Mouse (Mus musculus) midbrain, postnatal 0 days (tissue): ENCODE measurements around the gene Prm2. TPM values are rescaled to one million over a fixed set of nuclear protein-coding genes. Genes with fewer than 3 reads are reported as not detected.

Experiments used
- ATAC-seq: fragments of 200-750 bp; cut with Nextera tagmentation; 2 replicates; pipeline ENCODE4 v1.8.0; 2017; ENCODE audit warnings: moderate number of reproducible peaks, mild to moderate bottlenecking, moderate TSS enrichment, moderate library complexity; ENCODE audit not compliant: low FRiP score
- DNase-seq: peaks from one replicate; pipeline ENCODE4 v3.0.0-alpha.2; 2015; ENCODE audit warnings: low spot score
- H3K27ac ChIP-seq: fragments of 300-500 bp; sonication (generic); 2 replicates; pipeline ENCODE4 v1.5.1; 2014; ENCODE audit warnings: low read depth, mild to moderate bottlenecking, low read length, mixed read lengths
- H3K27me3 ChIP-seq: fragments of 300-500 bp; sonication (generic); 2 replicates; pipeline ENCODE4 v1.6.1; 2014; ENCODE audit warnings: low read length, control low read depth, mixed read lengths; ENCODE audit not compliant: insufficient read depth
- H3K36me3 ChIP-seq: fragments of 300-500 bp; sonication (generic); 2 replicates; pipeline ENCODE4 v1.6.1; 2014; ENCODE audit warnings: low read length, control low read depth, mixed read lengths; ENCODE audit not compliant: insufficient read depth
- H3K4me1 ChIP-seq: fragments of 300-500 bp; sonication (generic); 2 replicates; pipeline ENCODE4 v1.6.1; 2014; ENCODE audit warnings: mild to moderate bottlenecking, control low read depth, antibody characterized with exemption, low read length, mixed read lengths; ENCODE audit not compliant: insufficient read depth
- H3K4me2 ChIP-seq: fragments of 300-500 bp; sonication (generic); 2 replicates; pipeline ENCODE4 v1.6.1; 2014; ENCODE audit warnings: low read depth, mild to moderate bottlenecking, low read length, mixed read lengths; ENCODE audit not compliant: poor library complexity, severe bottlenecking
- H3K4me3 ChIP-seq: fragments of 300-500 bp; sonication (generic); 2 replicates; pipeline ENCODE4 v1.5.1; 2014; ENCODE audit warnings: low read depth, mild to moderate bottlenecking, low read length, moderate library complexity
- H3K9ac ChIP-seq: fragments of 300-500 bp; sonication (generic); replicated peaks from 2 replicates; pipeline ENCODE4 v1.6.1; 2014; ENCODE audit warnings: mild to moderate bottlenecking, low read length, moderate library complexity, mixed read lengths; ENCODE audit not compliant: poor library complexity, severe bottlenecking
- H3K9me3 ChIP-seq: fragments of 300-500 bp; sonication (generic); 2 replicates; pipeline ENCODE4 v1.6.1; 2016; ENCODE audit warnings: low read length, control low read depth
- CTCF ChIP-seq: IDR thresholded peaks from 2 replicates; pipeline ENCODE4 v1.5.1; 2016; ENCODE audit warnings: antibody characterized with exemption, mild to moderate bottlenecking
- WGBS: fragments of 180-500 bp; shearing (Covaris S2); extraction: QIAGEN DNeasy Blood & Tissue Kit; methylation state at CpG from one replicate; pipeline ENCODE4 v1.1.7; 2014; 5-methylcytosine and 5-hydroxymethylcytosine counted together
- polyA plus RNA-seq: library from polyadenylated mRNA; unstranded; fragments of >200 nt; fragmentation: Nextera tagmentation; extraction: Ambion mirVana; gene quantifications from 2 replicates; pipeline ENCODE4 v1.2.1, GENCODE M21; 2015
- total RNA-seq: library from RNA; depleted of rRNA; stranded (reverse); fragments of >200 nt; gene quantifications from 2 replicates; pipeline ENCODE4 v1.2.3, GENCODE M21; 2014

Gene Prm2
- total and polyA plus RNA-seq, 2 experiments from 2014 or later: not detected

DNA sequence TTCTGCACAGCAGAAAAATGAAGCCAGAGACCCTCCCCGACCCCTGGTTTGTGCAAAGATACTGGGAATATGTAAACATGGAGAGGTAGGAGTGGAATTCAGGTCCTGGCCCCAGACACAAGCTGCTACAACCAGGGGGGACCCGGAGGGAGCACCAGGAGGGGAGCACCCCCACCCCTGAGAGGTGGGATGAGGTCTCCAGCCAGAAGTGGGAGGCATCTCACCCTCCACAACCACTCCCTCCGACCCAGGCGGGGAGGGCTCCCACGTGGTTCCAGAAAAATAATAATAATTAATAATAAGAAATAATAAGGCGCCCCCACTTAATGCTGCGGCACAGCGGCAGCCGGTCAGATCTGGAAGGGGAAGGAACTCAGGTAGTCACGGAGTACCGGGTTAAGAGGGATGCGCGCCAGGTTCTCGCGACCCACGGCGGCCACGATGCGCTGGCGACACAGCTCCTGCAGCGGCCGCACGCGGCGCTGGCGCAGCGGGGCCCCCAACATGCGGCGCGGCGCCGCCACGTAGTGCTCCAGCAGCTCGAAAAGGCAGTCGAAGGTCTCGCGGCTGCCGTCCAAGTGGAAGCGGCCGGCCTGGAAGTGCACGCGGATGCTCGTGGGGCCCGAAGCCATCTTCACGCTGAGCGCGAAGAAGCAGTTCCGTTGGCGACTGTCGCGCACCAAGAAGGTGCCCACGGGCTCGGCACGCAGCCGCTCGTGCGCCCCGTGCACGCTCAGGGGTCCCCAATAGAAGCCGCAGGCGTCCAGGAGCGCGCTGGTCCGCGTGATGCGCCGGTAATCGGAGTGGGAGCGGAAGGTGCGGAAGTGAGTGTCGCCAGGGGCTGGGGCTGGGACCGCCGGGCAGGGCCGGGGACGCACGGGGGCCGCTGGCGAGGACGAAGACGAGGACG, 11.8 kb downstream of the Prm2 start:
- peak; percentile 5 for ATAC-seq

DNA sequence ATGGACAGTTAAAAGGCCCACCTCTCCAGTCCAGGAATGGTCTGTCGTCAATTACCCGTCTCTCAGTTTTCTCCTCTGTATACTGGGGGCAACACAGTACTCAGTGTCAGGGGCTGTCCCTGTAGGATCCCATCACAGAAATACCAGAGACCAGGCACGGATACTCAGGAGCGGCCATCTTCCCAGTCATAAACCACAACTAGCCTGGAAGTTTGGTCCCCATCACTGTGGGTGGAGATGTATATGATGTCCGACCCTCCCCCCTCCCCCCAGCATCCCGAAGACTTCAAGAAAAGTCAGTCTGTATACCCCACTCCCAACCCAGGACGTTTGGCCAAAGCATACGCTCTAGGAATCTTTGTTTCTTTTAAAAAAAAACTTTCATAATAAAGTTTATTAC, 12.5 kb downstream of the Prm2 start:
- DNase-seq: no peak
- no peak for ATAC-seq
- no peak overlapping the region for H3K9ac ChIP-seq
- WGBS: 70% methylated on average over 8 of the region's 8 CpGs
- peaks cover 11% of the 10 kb centered on the region; the same call in 1 of the 2 replicates for H3K4me1 ChIP-seq
- peak overlapping the region; percentile 65; the same call in 1 of the 2 replicates for H3K4me3 ChIP-seq
- no peak for TF ChIP-seq CTCF
- no peaks in the 10 kb centered on the region; the same call in 1 of the 2 replicates for H3K27me3 ChIP-seq
- H3K27ac ChIP-seq: no peak overlapping the region
- peak overlapping the region; percentile 99 for H3K4me2 ChIP-seq
- no peaks in the 10 kb centered on the region for H3K36me3 ChIP-seq
- H3K9me3 ChIP-seq: no peaks in the 10 kb centered on the region

More for the DNA sequence above, 11.8 kb downstream of the Prm2 start:
- no peaks in the 10 kb centered on the region for H3K36me3 ChIP-seq
- peak; percentile 63 for DNase-seq
- H3K27ac ChIP-seq: peak overlapping the region; percentile 90
- no peak for TF ChIP-seq CTCF
- WGBS: 5% methylated on average over 78 of the region's 81 CpGs
- peak overlapping the region; percentile 99 for H3K4me2 ChIP-seq
- peak overlapping the region; percentile 82 for H3K9ac ChIP-seq
- peak overlapping the region; percentile 65 for H3K4me3 ChIP-seq
- no peaks in the 10 kb centered on the region for H3K9me3 ChIP-seq
- peaks cover 11% of the 10 kb centered on the region; the same call in 1 of the 2 replicates for H3K4me1 ChIP-seq
- H3K27me3 ChIP-seq: no peaks in the 10 kb centered on the region; the same call in 1 of the 2 replicates

DNA sequence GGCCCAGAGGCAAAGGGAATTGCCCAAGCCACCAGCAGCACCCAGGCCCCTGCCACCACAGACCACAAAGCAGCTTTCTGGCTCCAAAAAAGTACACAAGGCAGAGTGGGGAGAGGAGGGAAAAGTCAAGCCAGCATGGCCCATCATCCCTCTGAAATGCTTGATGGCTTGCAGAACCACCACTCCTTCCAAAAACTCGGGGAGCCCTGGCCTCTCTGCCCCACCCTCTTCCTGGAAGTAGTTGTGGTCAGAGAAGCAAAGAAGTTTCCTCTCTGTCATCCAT, 12.8 kb downstream of the Prm2 start:
- Histone ChIP-seq H3K4me1 (peaks cover 11% of the 10 kb centered on the region; the same call in 1 of the 2 replicates), H3K4me3 (no peak overlapping the region)
- no peak for ATAC-seq

DNA sequence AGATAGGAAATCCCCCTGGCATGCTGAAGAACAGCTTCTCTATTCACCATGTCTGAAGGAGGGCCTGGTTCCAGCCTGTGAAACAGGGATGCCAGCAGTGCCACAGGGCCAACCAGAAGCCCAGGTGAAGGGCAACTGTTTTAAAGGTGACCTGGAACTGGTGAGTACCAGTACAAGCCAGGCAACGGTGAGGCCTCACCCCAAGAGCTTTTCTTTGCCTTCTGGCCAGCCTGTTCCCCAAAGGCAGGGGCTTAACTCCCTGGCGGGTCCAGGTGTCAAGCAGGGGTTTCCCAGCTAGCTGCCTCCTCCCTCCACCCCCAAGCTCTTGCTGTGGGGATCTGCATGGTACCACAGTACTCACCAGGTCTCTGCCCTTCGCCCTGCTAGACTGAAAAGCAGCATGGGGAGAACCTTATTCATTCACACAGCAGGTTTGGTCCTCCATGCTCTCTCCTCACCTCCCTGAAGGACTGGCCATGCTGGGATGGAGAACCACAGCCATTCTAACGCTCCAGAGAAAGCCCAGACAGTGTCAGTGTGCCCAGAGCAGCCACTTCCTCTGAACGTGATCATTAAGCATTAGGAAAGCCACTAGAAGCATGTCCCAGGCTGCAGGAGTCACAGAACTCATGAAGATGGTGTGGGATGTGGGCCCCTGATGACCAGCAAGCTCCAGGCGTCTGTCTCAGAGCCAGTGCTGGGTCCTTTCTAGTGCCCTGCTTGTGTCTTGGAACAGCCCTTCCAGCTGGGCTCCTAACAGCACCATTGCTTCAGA, 13.4 kb downstream of the Prm2 start:
- Histone ChIP-seq H3K9me3 (no peaks in the 10 kb centered on the region), H3K27ac (no peak overlapping the region), H3K36me3 (no peaks in the 10 kb centered on the region), H3K4me1 (peaks cover 11% of the 10 kb centered on the region; the same call in 1 of the 2 replicates), H3K9ac (no peak overlapping the region), H3K4me3 (no peak overlapping the region), H3K27me3 (no peaks in the 10 kb centered on the region; the same call in 1 of the 2 replicates), H3K4me2 (peak overlapping the region; percentile 99; the same call in 1 of the 2 replicates)
- TF ChIP-seq CTCF: no peak
- no peak for ATAC-seq
- 46% methylated on average over 6 of the region's 6 CpGs for WGBS
- no peak for DNase-seq

More for the DNA sequence above, 12.8 kb downstream of the Prm2 start:
- WGBS: 60% methylated on average over 1 of the region's 1 CpGs
- no peak for TF ChIP-seq CTCF
- no peaks in the 10 kb centered on the region; the same call in 1 of the 2 replicates for H3K27me3 ChIP-seq
- H3K4me2 ChIP-seq: peak overlapping the region; percentile 99
- DNase-seq: no peak
- H3K9ac ChIP-seq: no peak overlapping the region
- no peaks in the 10 kb centered on the region for H3K36me3 ChIP-seq
- H3K9me3 ChIP-seq: no peaks in the 10 kb centered on the region
- H3K27ac ChIP-seq: no peak overlapping the region

DNA sequence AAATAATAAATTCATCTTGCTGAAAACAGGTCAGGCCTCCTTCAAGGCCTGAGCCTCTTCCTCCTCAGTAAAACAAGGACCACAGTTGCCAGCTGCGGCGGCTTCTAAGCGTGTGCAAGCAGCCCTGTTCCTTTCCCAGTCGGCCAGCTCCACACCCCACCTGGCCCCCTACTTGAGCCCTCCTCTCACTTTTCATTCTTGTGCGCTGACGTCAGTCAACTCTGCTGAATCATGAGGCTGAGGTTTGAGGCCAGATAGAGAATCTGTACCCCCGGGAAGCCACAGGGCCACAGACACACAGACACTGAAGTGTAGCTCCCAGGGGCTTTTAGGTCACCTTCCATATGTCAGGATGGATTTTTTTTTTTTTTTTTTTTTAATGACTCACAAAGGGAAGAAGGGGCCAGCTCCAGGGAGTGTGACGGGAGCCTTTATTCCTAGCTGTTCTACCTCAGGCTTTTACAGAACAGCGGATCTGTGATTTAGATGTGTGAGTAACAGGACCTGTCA, 14.0 kb downstream of the Prm2 start:
- Histone ChIP-seq H3K4me1 (peaks cover 11% of the 10 kb centered on the region; the same call in 1 of the 2 replicates), H3K4me3 (no peak overlapping the region), H3K36me3 (no peaks in the 10 kb centered on the region), H3K4me2 (no peak overlapping the region), H3K27me3 (no peaks in the 10 kb centered on the region; the same call in 1 of the 2 replicates), H3K9ac (no peak overlapping the region), H3K9me3 (no peaks in the 10 kb centered on the region), H3K27ac (no peak overlapping the region)
- TF ChIP-seq CTCF: no peak
- WGBS: 41% methylated on average over 9 of the region's 9 CpGs
- ATAC-seq (no peak), DNase-seq (no peak)
